Mouse (Mus musculus) heart, embryonic 13.5 days (tissue): ENCODE results near the gene Gm4881. TPM values are rescaled to one million over a fixed set of nuclear protein-coding genes. Genes with fewer than 3 reads are reported as not detected.

Experiments
- ATAC-seq: fragments of 200-750 bp; cut with Nextera tagmentation; 2 replicates; pipeline ENCODE4 v1.8.0; 2017; ENCODE audit warnings: moderate TSS enrichment; ENCODE audit not compliant: insufficient number of reproducible peaks, low FRiP score, low TSS enrichment; ENCODE audit errors: extremely low read depth
- H3K27ac ChIP-seq: fragments of 300-500 bp; sonication (generic); replicated peaks from 2 replicates; pipeline ENCODE4 v1.5.1; 2015; ENCODE audit warnings: moderate library complexity, mild to moderate bottlenecking, inconsistent platforms
- H3K27me3 ChIP-seq: fragments of 300-500 bp; sonication (generic); replicated peaks from 2 replicates; pipeline ENCODE4 v1.6.1; 2015; ENCODE audit warnings: mild to moderate bottlenecking, inconsistent platforms
- H3K36me3 ChIP-seq: fragments of 300-500 bp; sonication (generic); 2 replicates; pipeline ENCODE4 v1.6.1; 2015; ENCODE audit warnings: mild to moderate bottlenecking, inconsistent platforms
- H3K4me1 ChIP-seq: fragments of 300-500 bp; sonication (generic); 2 replicates; pipeline ENCODE4 v1.6.1; 2015; ENCODE audit warnings: inconsistent platforms
- H3K4me2 ChIP-seq: fragments of 300-500 bp; sonication (generic); 2 replicates; pipeline ENCODE4 v1.6.1; 2015; ENCODE audit warnings: inconsistent platforms, mild to moderate bottlenecking, moderate library complexity
- H3K4me3 ChIP-seq: fragments of 300-500 bp; sonication (generic); 2 replicates; pipeline ENCODE4 v1.5.1; 2015; ENCODE audit warnings: moderate library complexity, mild to moderate bottlenecking, inconsistent platforms
- H3K9ac ChIP-seq: fragments of 300-500 bp; sonication (generic); 2 replicates; pipeline ENCODE4 v1.6.1; 2015; ENCODE audit warnings: inconsistent platforms, mild to moderate bottlenecking, moderate library complexity
- H3K9me3 ChIP-seq: fragments of 300-500 bp; sonication (generic); 2 replicates; pipeline ENCODE4 v1.6.1; 2016; ENCODE audit warnings: inconsistent platforms
- WGBS: fragments of 180-500 bp; shearing (Covaris S2); methylation state at CpG from one replicate; pipeline ENCODE4 v1.1.7; 2015; ENCODE audit warnings: mixed read lengths; 5-methylcytosine and 5-hydroxymethylcytosine counted together
- polyA plus RNA-seq: library from polyadenylated mRNA; unstranded; fragments of >200 nt; fragmentation: Nextera tagmentation; extraction: Ambion mirVana; gene quantifications from 2 replicates; pipeline ENCODE4 v1.2.1, GENCODE M21; 2015

Gene Gm4881
- polyA plus RNA-seq, 1 experiment from 2014 or later: not detected

DNA sequence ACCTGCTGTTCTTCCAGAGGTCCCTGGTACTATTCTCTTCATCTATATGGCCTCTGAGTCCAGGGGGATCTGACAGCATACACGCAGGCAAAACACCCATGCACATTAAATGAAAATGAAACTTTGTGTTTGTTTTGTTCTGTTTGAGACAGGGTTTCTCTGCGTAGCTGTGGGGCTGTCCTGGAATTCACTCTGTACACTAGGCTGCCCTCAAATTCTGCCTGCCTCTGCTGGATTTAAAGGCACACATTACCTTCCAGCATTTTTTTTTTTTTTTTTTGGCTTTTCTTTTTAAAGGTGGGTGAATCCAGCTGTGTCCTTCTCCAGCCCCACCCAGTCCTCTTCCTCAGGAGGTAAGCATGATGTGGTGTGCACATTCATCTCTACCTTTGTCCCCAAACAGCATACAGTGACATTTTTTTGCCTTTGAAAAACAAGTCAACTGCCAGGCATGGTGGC lies 52.1 kb downstream of the Gm4881 start:
- no peak overlapping the region for H3K4me2 ChIP-seq
- H3K27ac ChIP-seq: no peak overlapping the region
- peaks cover 7% of the 10 kb centered on the region for H3K4me1 ChIP-seq
- H3K9ac ChIP-seq: no peak overlapping the region
- no peak for ATAC-seq
- no peaks in the 10 kb centered on the region for H3K9me3 ChIP-seq
- H3K4me3 ChIP-seq: no peak overlapping the region
- no peaks in the 10 kb centered on the region for H3K27me3 ChIP-seq
- WGBS: 70% methylated on average over 2 of the region's 2 CpGs
- peaks cover 45% of the 10 kb centered on the region for H3K36me3 ChIP-seq

DNA sequence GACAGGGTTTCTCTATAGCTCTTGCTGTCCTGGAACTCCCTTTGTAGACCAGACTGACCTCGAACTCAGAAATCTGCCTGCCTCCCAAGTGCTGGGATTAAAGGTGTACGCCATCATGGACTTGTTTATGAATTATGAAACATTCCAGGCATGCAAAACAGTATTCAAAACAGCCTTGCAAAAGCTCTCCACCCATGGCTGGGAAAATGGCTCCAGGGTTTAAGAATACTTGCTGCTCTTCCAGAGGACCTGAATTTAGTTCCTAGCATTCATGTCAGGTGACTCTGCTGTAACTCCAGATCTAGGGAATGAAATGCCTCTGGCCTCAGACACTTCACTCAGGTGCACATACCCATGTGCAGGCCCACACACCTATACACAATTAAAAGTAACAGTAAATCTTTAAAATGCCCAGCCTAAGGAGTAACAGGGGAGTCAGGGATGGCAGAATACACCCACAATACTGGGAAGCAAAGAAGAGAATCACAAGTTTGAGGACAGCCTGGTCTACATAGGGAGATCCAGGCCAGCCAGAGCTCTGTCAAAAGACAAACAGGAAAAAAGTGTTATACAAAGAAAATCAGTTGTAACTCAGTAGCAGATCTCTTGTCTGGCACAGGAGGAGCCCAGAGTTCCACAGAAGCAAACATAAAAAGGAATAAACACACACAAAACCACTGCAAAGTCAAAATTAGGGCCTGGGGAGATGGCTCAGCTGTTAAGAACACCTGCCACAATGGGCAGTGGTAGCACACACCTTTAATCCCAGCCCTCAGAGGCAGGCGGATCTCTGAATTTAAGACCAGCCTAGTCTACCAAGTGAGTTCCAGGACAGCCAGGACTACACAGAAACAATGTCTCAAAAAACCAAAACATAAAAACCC lies 52.8 kb downstream of the Gm4881 start:
- Histone ChIP-seq H3K27me3 (no peaks in the 10 kb centered on the region), H3K36me3 (peaks cover 52% of the 10 kb centered on the region), H3K27ac (no peak overlapping the region), H3K4me2 (no peak overlapping the region), H3K4me1 (peaks cover 14% of the 10 kb centered on the region), H3K9ac (no peak overlapping the region), H3K4me3 (no peak overlapping the region), H3K9me3 (no peaks in the 10 kb centered on the region)
- no peak for ATAC-seq
- WGBS: 68% methylated on average over 3 of the region's 3 CpGs

DNA sequence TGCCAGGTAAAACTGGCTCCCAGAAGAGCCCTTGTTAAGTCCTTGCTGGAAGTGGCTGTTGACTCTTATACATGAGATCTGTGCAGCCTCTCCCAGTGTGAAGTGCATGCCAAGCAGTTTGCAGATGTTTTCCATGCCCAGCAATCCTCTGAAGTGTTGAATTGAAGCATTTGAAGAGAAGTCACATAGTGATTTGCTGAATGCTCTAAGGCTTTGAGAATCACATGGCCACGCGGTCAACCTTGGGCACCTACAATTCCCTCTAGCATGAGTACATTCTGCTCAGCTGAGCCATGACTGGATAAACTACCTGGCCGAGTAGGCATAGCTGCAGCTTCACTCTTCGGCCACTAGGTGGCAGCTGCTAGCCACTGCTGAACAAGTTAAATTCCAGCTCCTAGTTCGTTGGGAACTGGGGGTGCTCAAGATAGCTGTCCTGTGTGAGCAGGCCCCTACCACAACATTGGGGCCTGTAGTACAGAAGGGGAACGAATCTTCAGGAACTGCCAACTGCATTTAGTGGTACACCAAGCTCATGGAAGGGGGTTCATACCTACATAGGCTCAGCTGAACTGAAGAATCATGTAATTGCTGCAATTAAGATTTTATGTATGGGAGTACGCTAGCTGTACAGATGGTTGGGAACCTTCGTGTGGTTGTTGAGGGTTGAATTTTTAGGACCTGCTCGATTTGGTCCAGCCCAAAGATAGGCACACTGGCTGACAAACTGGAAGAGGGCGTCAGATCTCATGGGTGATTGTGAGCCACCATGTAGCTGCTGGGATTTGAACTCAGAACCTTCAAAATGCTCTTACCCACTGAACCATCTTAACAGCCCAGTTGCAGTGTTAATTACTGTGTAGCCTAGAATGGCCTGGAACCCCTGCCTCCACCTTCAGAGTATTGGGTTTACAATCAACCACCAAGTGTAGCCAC lies 53.7 kb downstream of the Gm4881 start:
- Histone ChIP-seq H3K9me3 (no peaks in the 10 kb centered on the region), H3K9ac (no peak overlapping the region), H3K4me3 (no peak overlapping the region), H3K4me2 (no peak overlapping the region), H3K27ac (peak overlapping the region; percentile 2; the same call in 1 of the 2 replicates), H3K27me3 (no peaks in the 10 kb centered on the region), H3K36me3 (peaks cover 62% of the 10 kb centered on the region), H3K4me1 (peaks cover 24% of the 10 kb centered on the region)
- 29% methylated on average over 10 of the region's 10 CpGs for WGBS
- ATAC-seq: no peak

DNA sequence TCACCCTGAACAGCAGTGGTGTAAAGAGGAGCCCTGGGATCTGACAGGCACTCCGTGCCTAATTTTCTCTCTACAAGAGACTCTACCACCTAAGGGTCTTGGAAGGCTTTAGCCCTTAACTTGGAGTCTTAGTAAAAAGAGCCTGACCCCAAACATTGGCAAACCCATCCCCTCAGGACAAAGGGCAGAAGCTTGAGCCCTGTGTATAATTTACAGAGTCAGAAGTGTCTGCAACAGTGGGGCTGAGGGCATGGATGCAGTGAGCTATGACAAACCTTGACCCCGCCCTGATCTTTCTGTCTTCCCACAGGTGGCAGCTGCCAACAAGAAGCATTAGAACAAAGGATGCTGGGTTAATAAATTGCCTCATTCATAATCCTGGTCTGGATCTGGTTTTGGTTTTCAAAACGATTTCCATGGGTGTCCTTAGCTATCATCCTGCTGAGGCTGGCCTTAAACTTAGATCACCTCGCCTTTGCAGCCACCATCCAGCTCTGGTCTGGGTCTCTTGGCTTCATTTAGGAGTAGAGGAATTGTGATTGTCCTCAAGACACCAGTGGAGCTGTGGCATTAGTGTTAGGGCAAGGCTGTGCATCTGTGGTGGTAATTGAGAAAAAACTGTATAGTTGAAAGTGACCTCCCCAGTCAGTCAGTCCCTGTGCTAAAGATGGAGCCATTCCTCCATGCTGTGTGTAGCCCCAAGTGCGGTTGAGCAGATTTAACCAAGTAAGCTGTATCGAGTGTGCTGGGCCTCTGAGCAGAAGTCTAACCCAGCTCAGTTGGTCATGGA lies 54.7 kb downstream of the Gm4881 start:
- ATAC-seq: no peak
- Histone ChIP-seq H3K9ac (no peak overlapping the region), H3K27ac (peak overlapping the region; percentile 2; the same call in 1 of the 2 replicates), H3K4me3 (no peak overlapping the region), H3K4me1 (peaks cover 27% of the 10 kb centered on the region), H3K9me3 (no peaks in the 10 kb centered on the region), H3K27me3 (no peaks in the 10 kb centered on the region), H3K36me3 (peaks cover 64% of the 10 kb centered on the region), H3K4me2 (no peak overlapping the region)
- WGBS: 80% methylated on average over 6 of the region's 6 CpGs

DNA sequence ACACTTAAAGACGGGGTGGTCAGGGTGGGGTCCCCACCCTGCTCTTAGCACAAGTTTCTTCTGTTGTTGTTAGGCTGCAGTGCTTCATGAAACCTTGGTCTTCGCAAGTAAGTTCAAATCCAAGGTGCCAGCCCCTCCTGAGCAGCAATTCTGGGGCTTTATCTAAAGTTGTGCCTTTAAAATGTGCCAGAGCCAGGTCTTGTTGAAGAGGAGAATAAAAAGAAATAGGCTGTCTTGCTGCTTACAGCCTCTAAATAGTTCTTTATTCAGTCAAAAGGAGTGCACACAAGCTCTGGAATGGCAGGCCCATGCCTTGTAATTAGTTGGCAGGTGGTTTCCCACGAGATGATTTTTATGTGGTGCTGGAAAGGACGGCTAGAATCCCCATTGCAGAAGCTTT lies 57.2 kb downstream of the Gm4881 start:
- H3K4me1 ChIP-seq: peaks cover 27% of the 10 kb centered on the region
- no peak for ATAC-seq
- H3K27me3 ChIP-seq: no peaks in the 10 kb centered on the region
- no peak overlapping the region for H3K27ac ChIP-seq
- H3K4me2 ChIP-seq: peak overlapping the region; percentile 89
- peak overlapping the region; percentile 100 for H3K9ac ChIP-seq
- 69% methylated on average over 4 of the region's 4 CpGs for whole genome bisulfite sequencing
- no peaks in the 10 kb centered on the region for H3K9me3 ChIP-seq
- H3K4me3 ChIP-seq: 0 out of 2 replicates have a peak overlapping the region, but pooled peaks have one; percentile 4
- H3K36me3 ChIP-seq: peaks cover 61% of the 10 kb centered on the region

DNA sequence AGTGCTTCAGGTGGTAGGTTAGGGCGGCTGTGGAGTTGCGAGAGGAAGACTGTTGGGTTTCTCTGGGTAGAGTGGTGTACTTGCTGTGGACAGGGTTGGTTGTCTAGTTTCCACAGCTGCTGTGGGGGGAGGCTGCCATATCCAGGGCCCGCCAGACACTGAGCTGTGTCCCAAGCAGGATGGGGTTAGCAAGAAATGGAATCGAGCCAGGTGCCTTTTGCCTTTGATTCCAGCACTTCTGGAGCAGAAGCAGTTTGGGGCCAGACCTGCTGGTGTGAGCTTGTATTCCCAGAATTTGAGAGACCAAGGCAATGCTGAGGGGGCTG lies 58.0 kb downstream of the Gm4881 start:
- WGBS: 56% methylated on average over 4 of the region's 4 CpGs
- Histone ChIP-seq H3K9me3 (no peaks in the 10 kb centered on the region), H3K27ac (0 out of 2 replicates have a peak overlapping the region, but pooled peaks have one; percentile 51), H3K4me2 (peak overlapping the region; percentile 89), H3K27me3 (no peaks in the 10 kb centered on the region; the same call in 1 of the 2 replicates), H3K9ac (peak overlapping the region; percentile 100), H3K36me3 (peaks cover 58% of the 10 kb centered on the region), H3K4me1 (peaks cover 27% of the 10 kb centered on the region), H3K4me3 (peak overlapping the region; percentile 99)
- no peak for ATAC-seq

DNA sequence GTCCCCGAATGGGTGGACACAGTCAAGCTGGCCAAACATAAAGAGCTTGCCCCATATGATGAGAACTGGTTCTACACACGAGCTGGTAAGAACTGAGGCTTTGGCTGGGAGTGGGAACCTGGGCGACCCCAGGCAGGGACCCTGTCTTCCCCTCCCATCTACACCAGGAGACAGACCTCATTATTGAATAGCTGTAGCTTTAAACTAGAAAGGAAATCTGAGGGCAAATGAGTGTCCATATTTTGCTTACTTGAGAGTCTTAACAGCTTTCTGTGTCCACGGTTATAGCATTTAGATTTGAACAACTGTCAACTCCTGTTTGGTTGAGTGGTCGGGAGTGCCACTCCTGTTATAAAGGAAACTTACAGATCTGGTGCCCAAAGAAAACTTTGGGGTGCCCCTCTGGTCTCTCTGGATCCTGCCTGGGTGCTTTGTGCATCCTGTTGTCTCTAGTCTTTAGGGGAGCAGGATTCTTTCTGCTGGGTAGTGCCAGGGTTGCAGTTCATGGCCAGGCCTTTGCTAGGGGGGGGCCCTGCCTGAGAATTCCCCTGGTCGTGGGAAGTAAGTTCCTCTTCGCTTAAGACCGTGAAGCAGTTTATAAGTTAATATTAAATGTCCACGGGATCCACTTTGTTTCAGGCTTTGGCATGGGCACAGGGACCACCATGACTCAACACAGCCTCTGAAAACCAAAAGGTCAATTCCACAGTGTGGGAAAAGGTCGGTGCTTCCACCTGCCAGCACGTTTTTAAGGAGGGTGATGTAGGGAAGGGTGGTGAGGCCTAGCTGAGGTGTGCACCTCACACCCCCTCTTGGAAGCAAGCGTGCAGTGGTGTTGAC lies 58.6 kb downstream of the Gm4881 start:
- ATAC-seq: no peak
- peak overlapping the region; percentile 89 for H3K4me2 ChIP-seq
- WGBS: 40% methylated on average over 12 of the region's 12 CpGs
- H3K27me3 ChIP-seq: no peaks in the 10 kb centered on the region; the same call in 1 of the 2 replicates
- H3K4me3 ChIP-seq: peak overlapping the region; percentile 99
- peaks cover 52% of the 10 kb centered on the region for H3K36me3 ChIP-seq
- H3K9ac ChIP-seq: peak overlapping the region; percentile 100
- peaks cover 27% of the 10 kb centered on the region for H3K4me1 ChIP-seq
- H3K27ac ChIP-seq: peak overlapping the region; percentile 92; the same call in 1 of the 2 replicates
- H3K9me3 ChIP-seq: no peaks in the 10 kb centered on the region

DNA sequence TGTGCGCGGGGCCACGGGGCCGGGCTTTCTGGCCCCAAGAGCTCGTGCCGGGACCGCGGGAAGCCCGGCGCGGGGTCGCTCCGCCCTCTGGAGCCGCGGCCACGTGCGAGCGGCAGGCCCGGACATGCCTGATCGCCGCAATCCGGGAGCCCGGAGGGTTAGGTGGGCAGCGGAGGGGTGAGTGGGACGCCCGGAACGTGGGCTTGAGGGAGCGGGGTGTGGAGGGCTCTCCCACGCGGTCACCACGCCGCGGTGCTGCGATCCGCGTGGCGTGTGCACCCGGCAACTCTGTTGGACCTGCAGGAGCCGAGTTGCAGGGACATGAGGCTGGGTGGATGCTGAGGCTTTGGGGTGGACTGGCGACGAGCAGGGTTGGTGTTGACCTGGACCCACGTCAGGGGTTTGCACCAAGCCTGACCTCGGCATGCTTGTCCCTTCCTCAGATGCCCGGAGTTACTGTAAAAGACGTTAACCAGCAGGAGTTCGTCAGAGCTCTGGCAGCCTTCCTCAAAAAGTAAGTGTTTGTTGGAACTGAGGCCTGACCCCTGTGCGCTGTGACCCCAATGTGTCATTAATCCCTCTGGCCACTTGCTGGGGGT lies 59.5 kb downstream of the Gm4881 start:
- Histone ChIP-seq H3K9ac (peak overlapping the region; percentile 100), H3K4me3 (peak overlapping the region; percentile 99), H3K27me3 (no peaks in the 10 kb centered on the region; the same call in 1 of the 2 replicates), H3K4me1 (peaks cover 27% of the 10 kb centered on the region), H3K27ac (peak overlapping the region; percentile 92), H3K4me2 (peak overlapping the region; percentile 89), H3K36me3 (peaks cover 45% of the 10 kb centered on the region), H3K9me3 (no peaks in the 10 kb centered on the region)
- no peak for ATAC-seq
- 0% methylated on average over 47 of the region's 47 CpGs for WGBS

DNA sequence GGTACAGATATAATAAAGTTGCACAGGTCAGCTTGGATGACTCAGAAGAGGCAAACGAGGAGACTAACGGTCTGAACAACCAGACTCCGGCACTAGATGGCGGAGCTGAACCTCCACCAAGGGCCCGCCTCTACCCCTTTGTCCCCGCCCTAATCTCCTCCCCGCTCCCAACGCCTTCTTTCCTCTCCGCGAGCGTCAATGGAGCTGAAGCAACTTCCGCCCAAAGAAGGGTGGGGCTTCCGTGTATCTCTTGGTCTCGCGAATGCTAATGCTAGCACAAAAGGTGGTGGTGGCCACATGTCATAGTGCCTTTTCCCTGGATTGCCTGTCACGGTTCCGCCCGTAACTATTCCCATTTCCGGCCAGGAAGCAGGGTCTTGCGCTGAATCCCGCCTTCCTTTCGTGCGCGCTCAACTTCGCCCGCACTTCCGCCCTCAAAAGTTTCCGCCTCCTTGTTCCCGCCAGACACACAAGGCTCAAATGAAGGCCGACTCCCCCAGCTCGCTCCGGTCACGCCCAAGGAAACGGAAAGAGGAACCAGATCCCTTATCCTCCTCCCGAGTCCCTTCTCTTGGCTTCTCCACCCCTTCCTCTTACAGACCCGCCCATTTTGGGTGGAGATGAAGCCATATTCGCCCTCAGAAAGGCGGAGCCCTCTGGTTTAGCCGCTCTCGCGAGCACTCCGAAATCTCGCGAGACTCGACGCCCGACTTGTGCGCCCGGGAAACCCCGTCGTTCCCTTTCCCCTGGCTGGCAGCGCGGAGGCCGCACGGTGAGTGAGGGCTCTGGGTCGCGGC lies 60.2 kb downstream of the Gm4881 start, which contains the start of gene Rps19:
Gene Rps19, plus strand, starts transcription at position 476 of the 797 bp plus-strand sequence.
- Histone ChIP-seq H3K36me3 (peaks cover 38% of the 10 kb centered on the region), H3K4me3 (peak within 1 kb of the TSS; percentile 99), H3K4me2 (peak within 1 kb of the TSS; percentile 89), H3K9me3 (no peaks in the 10 kb centered on the region), H3K4me1 (peaks cover 27% of the 10 kb centered on the region), H3K27ac (peak within 1 kb of the TSS; percentile 92), H3K9ac (peak within 1 kb of the TSS; percentile 100), H3K27me3 (no peaks in the 10 kb centered on the region; the same call in 1 of the 2 replicates)
- WGBS: 0% methylated on average over 57 of the region's 57 CpGs
- ATAC-seq: peak; percentile 86
